Mouse (Mus musculus): Measurements from ENCODE around the gene Cyb5d1. TPM values are rescaled to one million over a fixed set of nuclear protein-coding genes. Genes with fewer than 3 reads are reported as not detected.

Cyb5d1 gene
- total RNA-seq, 4 experiments from 2014 or later, result 37.5 to 51.2 (median 46.5) TPM

DNA sequence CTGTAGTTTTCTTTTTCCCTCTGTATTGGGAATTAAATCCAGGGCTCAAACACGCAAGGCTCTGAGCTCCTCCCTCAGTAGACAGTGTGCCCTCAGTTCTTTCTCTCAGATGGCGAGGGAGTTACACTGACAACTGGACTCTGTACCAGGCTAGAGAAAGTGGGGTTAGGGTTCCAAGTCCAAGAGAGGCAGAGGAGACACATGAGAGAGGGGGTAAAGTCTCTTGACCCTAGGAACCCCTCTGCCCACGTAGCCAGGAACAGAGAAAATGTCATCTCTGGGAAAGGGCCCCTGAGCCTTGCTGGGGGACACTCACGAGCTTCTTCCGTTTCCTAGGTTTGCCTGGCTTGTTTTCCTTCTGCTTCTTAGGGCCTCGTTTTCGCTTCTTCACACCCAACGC is 31.1 kb downstream of the Cyb5d1 start:
- no peak for DNase-seq (ENCODE audit: low spot score in 2 of 2)

DNA sequence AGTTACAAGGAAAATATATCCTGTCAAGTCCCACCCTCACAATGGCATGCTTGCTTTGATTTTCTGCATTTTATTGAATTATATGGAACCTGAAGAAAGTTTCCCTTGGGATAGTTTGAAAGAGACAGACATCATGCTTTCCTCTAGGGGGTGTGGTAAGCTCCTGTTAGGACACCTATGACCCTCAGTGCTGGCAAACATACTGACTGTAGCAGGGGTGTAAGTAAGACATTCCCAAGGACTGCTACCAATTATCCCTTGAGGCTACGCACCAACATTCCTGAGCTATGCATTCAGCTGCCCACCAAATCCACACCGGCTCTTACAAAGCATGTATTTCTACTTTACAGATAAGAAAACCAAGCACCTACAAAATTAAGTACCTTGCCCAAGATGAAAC is 33.0 kb downstream of the Cyb5d1 start:
- DNase-seq (ENCODE audit: low spot score in 2 of 2), result no peak

DNA sequence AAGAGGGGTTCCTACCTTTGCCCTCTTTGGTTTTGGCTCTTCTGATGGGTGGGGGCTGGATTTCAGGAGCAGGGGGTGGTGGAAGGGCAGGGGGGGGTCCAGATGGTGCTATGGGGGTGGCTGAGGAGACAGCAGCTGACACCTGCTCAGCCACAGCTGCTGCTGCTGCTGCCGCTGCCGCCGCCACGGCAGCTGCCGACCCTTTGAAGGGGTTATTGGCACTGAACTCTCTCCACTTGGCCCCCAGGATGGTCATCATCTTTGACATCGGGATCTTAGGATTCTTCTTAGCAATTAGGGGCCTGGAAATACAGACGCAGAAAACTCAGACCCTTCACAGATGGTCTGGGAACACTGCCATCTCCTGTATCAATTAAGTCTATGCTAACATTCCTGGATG is 33.4 kb downstream of the Cyb5d1 start:
- no peak for DNase-seq (ENCODE audit: low spot score in 2 of 2)

DNA sequence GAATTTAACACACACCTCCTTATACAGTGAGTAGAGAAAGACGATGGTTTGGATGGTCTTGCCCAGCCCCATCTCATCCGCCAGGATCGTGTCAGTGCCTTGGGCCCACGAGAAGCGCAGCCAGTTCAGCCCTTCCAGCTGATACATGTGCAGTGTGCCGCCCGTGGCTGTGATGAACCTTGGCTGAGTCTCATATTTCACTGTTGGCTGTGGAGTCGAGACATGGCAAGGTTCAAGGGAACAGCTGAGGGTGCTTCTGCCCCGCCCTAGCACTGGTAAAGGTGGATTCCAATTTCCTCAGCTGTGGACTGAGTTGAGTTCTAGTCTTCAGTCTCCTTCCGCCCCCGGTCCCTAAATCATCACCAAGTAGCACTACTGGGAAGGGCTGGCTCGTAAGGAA is 37.7 kb downstream of the Cyb5d1 start:
- no peak for DNase-seq (ENCODE audit: low spot score in 2 of 2)

DNA sequence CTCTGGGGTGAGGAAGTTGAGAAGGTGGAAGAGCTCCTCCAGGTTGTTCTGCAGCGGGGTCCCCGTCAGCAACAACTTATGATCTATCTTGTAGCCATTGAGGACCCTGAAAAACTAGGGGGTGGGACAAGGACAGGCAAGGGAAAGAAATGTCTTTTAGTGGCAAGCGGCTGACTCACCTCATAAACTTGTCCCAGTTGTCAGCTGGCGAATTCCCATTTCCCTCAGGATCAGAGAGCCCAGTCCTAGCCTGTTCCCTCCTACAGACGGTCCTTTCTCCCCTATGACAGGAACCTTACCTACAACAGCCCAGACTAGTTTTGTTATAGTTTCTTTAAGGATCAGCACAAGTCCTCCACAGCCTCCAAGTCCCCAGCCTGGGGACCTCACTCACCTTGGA is 38.9 kb downstream of the Cyb5d1 start:
- DNase-seq (ENCODE audit: low spot score in 2 of 2), result no peak

DNA sequence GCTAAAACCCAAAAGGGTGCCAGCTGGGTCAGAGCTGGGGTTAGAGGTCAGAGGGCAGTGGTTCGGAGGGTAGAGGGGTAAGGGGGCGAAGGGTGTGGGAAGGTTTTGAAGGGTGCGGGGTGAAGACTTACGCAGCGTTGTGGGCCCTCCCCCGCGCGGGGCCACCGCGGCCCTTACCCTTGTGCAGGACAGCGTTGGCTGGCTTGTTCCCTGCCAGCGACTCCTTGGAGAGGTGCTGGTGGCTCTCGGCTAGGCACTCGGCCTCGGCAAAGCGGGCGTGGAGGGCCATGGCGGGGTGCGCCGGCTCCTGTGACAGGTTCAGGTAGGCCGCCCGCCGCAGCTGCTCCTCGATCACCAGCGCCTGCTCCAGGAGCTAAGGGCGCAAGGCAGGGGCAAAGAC is 49.0 kb downstream of the Cyb5d1 start:
- DNase-seq (ENCODE audit: low spot score in 2 of 2), result no peak

Other genes starting within 250 kb of the Cyb5d1 start
- 10 to 100 TPM in 2 of 4 experiments, 1 to 10 TPM in 2; 5.9 to 14.5 (median 10.5) TPM for gene Alox12b, start 238.6 kb downstream of the Cyb5d1 start, total RNA-seq (2022)
- gene Alox8, start 197.8 kb downstream of the Cyb5d1 start, total RNA-seq (2022), result 10 to 100 TPM in 1 of 4 experiments, 1 to 10 TPM in 3; 8.4 to 10.1 (median 9.3) TPM
- gene Gucy2e, start 158.6 kb downstream of the Cyb5d1 start, total RNA-seq (2022), result 1 to 10 TPM; 1.6 to 2.0 (median 1.8) TPM
- 10 to 100 TPM; 12.4 to 17.2 (median 15.5) TPM for gene Cntrob, start 71.9 kb downstream of the Cyb5d1 start, total RNA-seq (2022)
- 10 to 100 TPM; 54.6 to 65.9 (median 56.3) TPM for gene Trappc1, start 71.7 kb downstream of the Cyb5d1 start, total RNA-seq (2022)
- gene Kcnab3, start 69.4 kb downstream of the Cyb5d1 start, total RNA-seq (2022), result 10 to 100 TPM; 26.9 to 33.1 (median 30.2) TPM
- gene Rnf227, start 55.2 kb downstream of the Cyb5d1 start, total RNA-seq (2022), result 100 to 1,000 TPM; 119 to 129 (median 121) TPM
- gene Chd3, start 26.2 kb downstream of the Cyb5d1 start, total RNA-seq (2022), result 100 to 1,000 TPM; 435 to 510 (median 495) TPM
- 100 to 1,000 TPM; 101 to 126 (median 111) TPM for gene Naa38, start 144 bp downstream of the Cyb5d1 start, total RNA-seq (2022)
- gene Tmem88, start 2.6 kb upstream of the Cyb5d1 start, total RNA-seq (2022), result 1 to 10 TPM; 2.2 to 2.8 (median 2.5) TPM
- gene Kdm6b, start 18.0 kb upstream of the Cyb5d1 start, total RNA-seq (2022), result 10 to 100 TPM; 32.3 to 36.4 (median 34.8) TPM
- gene Dnah2, start 153.5 kb upstream of the Cyb5d1 start, total RNA-seq (2022), result 1 to 10 TPM; 3.1 to 6.3 (median 5.0) TPM
- 100 to 1,000 TPM; 115 to 132 (median 124) TPM for gene Efnb3, start 164.6 kb upstream of the Cyb5d1 start, total RNA-seq (2022)
- gene Wrap53, start 184.6 kb upstream of the Cyb5d1 start, total RNA-seq (2022), result 10 to 100 TPM; 12.2 to 17.8 (median 12.3) TPM
- gene Trp53, start 184.7 kb upstream of the Cyb5d1 start, total RNA-seq (2022), result 10 to 100 TPM; 27.7 to 36.7 (median 33.7) TPM
- 100 to 1,000 TPM; 386 to 493 (median 443) TPM for gene Atp1b2, start 210.3 kb upstream of the Cyb5d1 start, total RNA-seq (2022)
- gene Shbg, start 222.3 kb upstream of the Cyb5d1 start, total RNA-seq (2022), result under 1 TPM in 2 of 4 experiments, not detected in 2; 0.59 to 0.92 TPM
- gene Sat2, start 226.4 kb upstream of the Cyb5d1 start, total RNA-seq (2022), result 10 to 100 TPM; 13.3 to 19.2 (median 14.8) TPM
- 100 to 1,000 TPM; 132 to 154 (median 139) TPM for gene Fxr2, start 237.4 kb upstream of the Cyb5d1 start, total RNA-seq (2022)